Mouse (Mus musculus) E14TG2a.4 (cell line): ENCODE results near the gene Llcfc1.

ENCODE experiments used
- CTCF ChIP-seq: conservative IDR thresholded peaks from 2 replicates; pipeline ENCODE4 v1.5.1; 2014; ENCODE audit warnings: low read length
- POU5F1 ChIP-seq: IDR thresholded peaks from 2 replicates; pipeline ENCODE4 v1.6.1; 2014; ENCODE audit warnings: low read length, borderline replicate concordance

DNA sequence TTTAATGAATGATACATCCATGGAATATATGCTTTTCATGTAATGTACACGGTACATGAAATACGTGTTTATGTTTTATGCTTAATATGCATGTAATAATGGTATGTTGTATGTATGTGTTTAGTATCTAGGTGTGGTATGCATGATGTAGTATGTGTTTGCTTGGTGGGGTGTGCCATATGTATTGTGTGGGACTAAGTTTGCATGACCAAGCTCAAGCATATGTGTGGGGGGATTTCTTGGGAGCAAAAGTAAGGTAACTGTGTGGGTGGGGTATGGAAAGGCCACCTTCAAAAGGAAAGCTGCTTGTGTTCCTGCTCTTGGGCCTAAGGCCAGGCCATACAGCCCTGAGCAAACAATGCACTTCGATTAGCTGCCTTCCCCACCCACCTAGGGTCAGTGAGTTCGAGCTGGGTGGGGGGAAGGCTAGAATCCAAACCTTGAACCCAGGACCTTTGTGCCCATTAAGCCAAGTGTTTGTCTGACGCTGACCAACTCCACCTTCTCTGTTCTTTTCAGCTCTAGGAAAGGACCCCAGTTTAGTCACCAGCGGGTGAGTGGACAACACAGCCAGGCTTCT is 46.2 kb upstream of the Llcfc1 start:
- no peak for TF ChIP-seq CTCF
- TF ChIP-seq POU5F1 = no peak
